Mouse (Mus musculus) retina, postnatal 7 days (tissue): Measurements from ENCODE around the gene Myoz2.

Experiments used
- DNase-seq: peaks from one replicate; pipeline ENCODE4 v3.0.0-alpha.2; 2012; ENCODE audit warnings: low read depth, low spot score

Myoz2 gene

DNA sequence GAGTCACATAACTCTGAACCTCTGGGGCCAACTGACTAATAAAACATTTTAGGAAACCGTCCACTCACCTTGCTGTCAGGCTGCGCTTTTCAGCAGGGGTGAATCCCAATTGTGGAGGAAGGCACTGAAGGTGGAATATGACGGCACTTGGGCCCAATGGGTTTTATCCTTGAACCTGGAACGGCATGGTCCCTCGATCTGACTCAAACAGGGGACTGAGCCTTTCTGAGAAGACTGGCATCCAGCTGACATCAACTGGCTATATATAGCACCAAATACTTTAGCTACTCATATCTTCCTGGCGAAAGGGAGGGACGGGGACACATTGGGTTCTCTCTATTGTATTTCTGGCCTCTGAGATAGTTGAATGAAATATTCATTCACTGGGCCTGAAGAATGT lies at the start of gene Myoz2:
TSS of gene Myoz2 (minus strand) at position 264 of the 400 bp plus-strand sequence.
- no peak for DNase-seq

DNA sequence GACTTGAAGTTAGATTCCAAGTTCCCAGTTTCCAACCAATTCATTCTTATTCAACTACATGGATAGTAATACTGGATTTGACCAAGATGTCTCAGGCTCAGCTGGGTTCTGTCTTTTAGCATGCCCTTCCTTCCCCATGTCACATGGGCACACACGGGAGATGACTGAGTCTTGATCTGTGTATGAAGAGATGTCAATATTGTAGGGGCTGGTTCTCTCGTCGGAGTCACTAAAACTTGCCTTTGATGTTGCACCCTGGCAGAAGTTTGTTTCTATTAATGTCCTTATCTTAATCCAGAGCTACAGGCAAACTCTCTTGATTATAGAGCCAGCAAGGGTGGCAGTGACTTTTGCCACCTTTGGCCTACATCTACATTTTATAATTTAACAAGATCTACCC lies 46.9 kb upstream of the Myoz2 start:
- DNase-seq: no peak

DNA sequence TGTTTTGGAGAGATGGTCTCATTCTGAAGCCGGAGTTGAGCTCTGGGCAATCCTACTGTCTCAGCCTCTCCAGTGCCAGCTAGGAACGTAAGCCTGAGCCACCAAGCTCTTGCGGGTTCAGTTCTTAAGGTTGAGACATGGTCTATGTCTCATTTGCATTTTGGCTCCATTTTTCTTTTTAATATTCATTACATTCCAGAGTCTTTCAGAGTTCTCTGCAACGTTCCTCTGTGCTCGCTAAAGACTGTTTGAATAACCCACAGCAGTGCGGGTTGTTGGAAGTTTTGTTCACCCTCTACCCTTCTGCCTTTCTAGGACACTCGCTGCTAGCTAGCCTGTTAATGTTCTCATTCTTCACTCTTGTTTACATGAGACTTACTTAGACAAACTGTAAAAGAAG lies 46.1 kb upstream of the Myoz2 start:
- no peak for DNase-seq

DNA sequence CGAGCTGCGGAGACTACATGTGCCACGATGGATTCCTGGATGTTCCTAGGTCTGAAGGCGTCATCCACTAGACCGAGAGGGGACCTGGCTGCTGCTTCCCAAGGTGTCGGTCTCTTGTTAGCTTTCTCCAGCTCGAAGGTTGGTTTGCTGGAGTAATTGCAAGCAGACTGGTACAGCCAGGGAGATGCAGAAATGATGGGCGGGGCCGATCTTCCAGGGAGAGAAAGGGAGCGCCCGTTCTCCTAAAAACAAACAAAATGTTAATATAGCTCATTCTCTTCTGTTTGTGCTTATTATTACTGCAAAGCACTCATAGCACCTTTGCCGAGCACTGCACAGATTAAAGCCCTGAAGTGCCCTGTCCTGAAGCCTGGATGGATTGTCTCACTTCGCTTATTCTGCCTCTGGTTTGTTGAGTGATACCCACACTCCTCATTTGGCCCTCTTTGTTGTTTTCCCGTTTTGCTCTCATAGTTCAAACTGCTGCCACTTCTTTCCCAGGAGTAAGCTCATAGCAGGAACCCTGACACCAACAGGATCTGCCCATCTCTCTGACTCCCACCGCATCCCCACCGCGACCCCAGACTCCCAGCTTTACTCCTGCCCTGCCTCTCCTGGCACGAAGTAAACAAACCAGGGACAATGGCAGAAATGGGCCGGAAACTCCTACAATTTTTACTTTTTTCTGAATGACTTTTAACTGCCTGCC lies 45.4 kb upstream of the Myoz2 start:
- DNase-seq: no peak

DNA sequence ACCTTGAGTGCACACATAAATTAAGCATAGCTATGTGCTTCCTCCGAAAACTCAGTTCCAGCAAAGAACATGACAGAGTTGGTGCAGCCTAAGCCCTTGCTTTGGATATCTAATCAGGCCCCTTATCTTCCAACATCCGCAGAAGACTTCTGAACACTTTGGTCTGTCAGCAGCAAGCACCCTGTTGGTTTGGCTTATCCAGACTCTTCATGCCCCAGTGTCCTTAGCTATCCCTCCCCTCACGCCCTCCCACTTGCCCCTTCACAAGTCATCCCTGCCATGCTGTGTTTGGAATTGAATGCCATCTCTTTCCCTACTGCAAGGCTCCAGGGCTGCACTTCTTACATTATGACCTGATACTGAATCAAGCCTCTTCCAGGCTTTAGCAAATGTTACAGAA lies 40.9 kb upstream of the Myoz2 start:
- no peak for DNase-seq

DNA sequence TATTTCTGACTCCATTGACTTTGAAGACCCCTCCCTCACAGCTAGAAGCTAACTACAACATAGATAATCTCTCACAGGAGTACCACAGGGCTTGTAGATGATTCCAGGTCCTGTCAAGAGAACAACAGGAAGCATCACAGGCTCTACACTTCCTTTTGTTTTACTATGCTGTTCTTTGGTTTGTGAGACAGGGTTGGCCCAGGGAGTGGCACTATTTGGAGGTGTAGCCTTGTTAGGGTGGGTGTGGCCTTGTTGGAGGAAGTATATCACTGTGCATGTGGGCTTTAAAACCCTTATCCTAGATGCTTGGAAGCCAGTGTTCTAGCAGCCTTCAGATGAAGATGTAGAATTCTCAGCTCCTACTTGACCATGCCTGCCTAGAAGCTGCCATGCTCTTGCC lies 40.2 kb upstream of the Myoz2 start:
- DNase-seq: no peak

DNA sequence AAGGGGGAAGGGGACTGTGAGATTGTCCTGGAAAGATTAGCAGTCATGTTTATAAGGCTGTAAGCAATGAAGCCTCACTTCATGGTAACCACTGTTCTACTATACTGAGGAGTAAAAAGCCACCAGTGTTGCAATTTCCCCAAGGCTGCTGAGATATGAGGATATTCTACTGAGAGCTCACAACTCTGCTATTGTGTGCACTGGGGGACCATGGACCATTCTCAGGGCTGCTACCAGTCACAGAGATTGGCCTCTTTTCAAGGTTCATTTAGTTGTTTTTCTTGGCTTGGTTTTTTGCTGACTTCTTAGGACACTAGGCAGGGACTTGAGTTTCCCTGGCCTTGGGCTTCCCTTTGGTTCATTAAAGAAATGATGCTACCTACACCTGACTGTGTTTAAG lies 38.5 kb upstream of the Myoz2 start:
- no peak for DNase-seq

DNA sequence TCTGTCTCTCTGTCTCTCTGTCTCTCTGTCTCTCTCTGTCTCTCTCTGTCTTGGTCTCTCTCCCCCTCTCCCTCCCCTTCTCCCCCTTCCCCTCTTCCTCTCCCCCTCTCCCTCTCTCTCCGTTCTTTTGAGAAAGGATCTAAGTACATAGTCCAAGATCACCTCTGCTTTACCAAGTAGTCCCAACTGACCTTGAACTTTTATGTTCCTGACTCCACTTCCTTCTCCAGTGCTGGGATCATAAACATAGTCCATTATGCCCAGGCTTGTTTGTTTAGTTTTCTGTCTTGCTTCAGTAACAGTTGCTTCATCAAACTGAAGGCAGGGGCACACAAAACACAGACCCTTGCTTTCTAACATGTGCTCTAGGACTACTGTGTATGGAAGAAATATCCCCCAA lies 37.7 kb upstream of the Myoz2 start:
- no peak for DNase-seq

DNA sequence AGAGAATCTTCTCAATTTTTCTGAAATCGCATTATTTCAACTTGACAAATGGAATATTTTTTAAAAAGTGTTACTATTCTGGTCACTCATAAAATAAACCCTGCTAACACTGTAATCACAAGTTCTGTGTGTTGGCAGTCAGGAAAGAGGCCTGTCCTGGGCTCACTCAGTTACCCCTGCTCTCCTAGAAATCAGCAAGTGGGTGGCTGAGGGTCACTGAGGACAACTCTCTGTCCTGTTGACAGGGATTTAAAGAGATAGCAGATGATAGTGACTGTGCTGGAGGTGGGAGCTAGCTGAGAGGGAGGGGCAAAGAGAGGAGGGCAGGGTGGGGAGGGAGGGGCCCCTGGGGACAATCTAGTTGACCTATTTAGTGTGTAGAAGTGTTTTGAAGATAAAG lies 36.2 kb upstream of the Myoz2 start:
- no peak for DNase-seq

DNA sequence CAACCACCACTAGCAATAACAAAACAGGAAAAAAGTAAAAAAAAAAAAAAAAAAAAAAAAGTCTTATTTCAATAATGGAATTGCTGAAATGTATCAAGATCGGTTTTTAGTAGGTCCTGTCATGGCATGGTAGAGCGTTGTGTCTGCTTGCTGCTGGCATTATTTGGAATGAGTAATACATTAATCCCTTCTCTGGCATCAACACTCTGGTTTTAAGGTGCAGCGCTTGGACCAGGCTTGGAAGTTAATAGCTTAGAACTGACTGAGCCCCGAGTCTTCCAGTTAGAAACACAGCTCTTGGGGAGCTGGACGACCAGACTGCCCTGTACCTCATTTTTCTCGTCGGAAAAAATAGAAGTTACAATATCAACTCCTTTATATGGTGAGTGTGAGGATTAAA lies 32.0 kb upstream of the Myoz2 start:
- no peak for DNase-seq

DNA sequence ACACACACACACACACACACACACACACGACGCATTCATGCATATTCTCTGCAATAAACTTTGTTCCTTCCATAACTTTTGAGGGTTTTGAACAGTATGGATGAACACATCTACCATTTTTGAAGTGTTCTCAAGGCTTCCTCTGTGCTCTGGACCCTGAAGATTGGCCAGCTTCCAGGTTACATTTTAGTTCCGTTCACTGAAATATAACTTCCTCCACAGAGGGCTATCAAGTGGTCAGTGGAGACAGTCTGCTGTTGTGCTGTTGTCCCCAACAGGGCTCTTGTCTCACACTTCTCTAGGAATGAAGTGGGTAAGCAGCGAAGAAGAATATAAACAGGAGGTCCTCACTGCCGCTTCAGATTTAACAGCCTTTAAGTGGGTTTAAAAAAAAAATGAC lies 30.7 kb upstream of the Myoz2 start:
- DNase-seq: no peak

DNA sequence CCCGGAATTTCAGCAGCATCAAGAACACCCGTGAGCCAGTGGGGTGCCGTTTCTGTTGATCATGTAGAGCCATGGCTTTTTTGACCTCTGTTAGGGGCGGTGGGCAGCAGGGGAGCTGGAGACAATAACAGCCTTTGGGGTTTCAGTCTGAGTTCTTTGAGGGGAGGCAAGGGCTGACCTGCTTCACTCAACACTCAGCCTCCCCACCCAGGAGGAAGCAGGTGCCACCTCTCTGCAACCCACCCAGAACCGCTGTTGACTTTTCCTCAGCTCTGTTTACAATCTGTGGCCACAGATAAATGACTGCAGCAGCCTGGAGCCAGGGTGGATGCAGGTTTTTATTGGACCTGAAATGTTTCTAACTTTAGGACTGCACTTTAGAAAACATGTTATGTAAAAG lies 29.4 kb upstream of the Myoz2 start:
- DNase-seq: no peak

DNA sequence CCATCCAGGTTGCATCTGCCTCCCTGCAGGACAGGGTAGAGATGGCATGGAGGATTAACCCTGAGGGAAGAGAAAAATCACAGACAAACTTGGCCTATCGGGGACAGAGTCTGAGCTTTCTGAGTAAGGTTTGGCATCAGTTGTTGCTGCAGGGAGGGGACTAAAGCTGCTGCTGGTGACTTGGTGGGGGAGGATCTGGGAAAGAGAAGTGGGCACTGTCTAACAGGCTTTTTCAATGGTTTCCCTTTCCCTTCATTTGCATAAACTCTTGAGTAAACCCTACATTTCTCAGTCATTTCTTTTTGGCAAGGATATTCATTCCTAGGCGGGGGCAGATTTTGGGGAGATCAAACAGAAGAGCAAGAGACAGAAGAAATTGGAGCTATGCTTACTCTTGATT lies 27.1 kb upstream of the Myoz2 start:
- DNase-seq: no peak

DNA sequence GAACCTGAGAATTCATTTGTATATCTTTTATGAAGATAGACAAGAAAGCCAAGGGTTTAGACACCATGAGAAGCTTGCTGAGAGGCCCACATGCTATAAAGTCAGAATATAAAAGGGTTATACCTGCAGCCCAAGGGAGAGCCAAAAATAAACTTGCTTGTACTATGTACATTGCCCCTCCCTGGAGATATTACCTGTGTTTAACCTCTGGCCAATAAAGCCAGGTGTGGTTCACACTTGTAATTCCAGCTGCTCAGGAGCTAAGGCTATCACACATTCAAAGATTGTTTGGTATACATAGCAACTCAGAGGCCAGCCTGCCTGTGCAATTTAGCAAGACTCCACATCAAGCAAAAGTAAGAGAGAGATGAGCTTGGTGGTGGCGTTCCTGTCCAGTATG lies 24.0 kb upstream of the Myoz2 start:
- DNase-seq: no peak

DNA sequence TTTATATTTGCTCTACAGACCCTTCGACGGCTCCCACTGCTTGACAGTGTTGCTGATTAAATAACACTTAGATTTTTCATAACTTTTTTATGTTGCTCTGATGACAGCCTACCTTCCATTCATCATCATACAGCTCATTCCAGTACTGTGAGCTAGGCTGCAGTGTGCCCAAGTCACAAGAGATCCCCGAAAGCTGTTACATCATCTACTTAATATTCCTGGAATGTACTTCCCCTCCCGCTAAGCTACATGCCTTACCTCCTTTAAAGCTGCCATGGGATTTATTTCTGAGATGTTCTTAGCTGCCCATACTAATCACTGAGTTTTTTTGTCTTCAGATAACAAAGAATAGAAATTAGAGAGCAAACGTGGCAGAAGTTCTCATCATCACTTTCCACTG lies 19.4 kb upstream of the Myoz2 start:
- no peak for DNase-seq

DNA sequence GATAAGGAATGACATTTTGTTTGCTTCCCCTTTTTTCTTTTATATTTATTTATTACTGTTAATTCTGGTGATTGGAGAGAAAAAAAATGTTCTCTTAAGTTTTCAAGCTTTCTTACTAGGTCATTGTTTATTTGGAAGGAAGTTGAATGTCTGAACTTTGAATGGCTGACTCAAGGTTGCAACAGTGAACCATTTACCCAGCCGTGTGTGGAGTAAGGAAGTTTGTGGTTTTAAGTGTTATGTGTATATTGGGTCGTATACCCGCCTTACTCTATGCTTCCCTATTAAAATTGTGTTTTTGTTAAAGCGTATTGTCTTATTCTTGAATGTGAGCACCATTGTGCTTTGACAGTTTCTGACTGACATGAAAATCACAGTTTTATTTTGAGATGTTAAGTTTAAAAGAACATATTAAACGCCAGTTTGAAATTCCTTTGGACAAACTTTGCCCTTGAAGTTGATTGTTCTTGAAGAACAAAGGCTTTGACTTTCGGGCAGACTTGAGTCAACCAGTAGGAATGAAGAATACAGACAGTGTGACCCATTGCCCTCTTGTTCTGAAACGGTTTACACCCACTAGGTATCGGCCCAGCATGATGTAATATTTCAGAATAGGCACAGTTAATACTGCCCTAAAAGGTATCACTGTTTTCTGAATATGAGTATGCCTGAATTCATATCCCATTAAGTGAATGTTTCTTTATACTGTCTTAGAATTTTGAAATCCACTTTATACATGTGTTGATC lies 18.6 kb upstream of the Myoz2 start:
- no peak for DNase-seq

DNA sequence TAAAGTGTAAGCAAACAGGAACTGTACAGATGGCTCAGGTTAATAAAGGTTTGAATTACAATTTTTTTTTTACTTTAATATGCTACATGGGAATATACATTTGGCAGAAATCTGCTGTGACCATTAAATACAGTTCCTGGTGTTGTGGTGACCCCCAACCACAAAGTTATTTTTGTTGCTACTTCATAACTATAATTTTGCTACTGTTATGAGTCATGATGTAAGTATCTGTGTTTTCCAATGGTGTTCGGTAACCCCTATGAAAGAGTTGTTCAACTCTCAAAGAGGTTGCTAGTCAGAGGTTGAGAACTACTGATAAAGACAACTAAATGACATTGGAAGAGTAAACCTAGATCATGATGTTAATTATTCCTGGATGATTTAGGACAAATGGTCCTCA lies 7.5 kb upstream of the Myoz2 start:
- DNase-seq: no peak

DNA sequence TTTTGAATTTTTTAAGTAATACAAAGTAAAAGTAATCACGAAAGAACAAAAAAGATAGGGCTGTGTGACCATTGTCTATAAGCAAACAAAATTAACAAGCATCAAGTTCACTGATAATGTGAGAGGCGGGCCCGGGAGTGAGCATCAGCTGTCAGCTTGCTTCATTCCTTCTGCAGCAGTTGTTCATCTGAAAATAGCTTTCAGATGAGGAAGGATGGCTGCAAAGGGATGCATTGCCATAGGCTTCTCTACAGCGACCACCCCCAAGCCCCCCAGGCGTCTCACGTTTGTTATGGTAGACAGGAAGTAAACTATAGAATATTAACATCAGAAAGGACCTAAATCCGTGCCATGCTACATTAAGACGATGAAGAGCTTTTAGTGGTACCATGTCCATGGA lies 1.0 kb downstream of the Myoz2 start:
- no peak for DNase-seq

DNA sequence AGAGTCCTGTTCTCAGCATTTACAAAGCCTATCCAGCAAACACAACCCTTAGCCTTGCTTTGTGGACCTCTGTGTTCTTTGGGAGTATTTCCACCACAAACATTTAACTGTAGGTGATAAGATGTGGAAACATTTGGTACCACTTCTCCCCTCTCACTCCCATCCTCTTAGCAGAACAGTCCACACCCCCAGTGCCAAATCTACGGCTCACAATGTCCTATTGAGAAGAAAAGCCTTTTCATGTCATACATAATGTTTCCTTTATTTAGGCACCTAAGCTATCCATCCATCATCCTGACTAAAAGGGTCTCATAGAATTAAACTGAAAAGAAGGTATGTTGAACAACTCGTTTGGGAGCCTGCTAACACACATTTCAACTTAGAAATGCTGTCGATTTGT lies 9.2 kb downstream of the Myoz2 start:
- DNase-seq: no peak

DNA sequence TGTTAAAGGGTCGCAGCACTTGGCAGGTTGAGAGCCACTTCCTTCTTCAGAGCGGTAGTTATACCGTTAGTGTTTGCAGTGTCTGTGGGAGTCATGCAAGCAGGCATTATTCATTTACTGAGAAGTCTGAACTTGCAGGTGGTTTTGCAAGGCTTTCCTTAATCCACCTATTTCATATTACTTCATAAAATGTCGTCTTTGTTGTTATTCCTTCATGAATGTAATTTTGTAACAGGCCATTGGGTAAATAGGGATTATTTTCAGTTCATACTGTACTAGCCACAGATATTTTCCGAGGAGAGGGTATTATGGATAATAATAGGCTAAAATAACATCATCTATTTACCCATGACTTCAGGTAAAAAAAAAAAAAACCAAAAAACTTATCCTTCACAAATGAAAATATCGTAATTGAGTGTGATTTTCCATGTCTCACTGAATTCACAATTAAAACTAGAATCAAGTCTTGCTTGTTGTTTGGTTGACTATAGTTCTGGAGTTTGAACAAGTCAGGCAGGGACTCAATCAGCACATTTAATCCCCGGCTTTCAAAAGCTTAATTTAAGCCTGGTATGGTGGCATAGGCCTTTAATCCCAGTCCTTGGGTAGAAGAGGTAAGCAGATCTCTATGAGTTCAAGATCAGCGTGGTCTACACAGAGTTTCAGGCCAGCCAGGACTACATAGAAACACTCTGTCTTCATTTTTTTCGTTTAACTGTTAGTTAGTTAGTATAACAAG lies 10.2 kb downstream of the Myoz2 start:
- DNase-seq: no peak

DNA sequence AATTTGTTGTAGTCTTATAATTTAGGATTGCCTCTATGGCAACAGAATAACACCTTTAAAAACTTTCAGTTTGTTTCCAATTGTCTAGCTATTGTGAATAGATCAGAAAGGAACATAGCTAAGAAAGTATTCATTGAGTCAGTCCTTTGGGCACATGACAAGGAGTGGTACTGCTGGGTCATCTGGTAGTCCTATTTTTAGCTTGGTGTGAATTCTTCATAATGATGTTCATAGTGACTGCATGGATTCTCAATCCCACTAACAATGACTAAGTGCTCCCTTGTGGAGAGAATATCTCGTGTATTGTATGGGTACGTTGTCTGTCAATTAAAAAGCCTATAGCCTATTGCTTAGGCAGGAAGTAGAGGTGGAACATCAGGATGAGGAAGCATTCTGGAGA lies 16.0 kb downstream of the Myoz2 start:
- no peak for DNase-seq

DNA sequence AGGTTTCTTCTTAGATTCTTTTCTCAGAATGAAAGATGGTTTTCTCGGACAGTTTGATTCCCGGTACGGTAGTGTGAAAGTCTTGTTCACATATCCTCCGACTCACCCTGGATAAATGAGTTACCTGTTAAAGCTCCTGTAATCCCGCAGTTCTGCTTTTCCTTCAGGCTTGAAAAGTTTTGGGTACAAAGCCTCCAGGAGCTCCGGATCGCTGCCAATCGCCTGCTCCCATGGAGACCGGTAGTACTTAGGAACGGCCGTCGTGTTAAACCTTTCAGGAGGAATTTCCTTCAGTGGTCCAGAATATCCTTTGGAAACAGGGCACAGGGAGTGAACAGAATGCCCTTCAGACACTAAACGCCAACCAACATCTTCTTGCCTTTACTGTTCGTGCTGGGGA lies 21.3 kb downstream of the Myoz2 start:
- no peak for DNase-seq

DNA sequence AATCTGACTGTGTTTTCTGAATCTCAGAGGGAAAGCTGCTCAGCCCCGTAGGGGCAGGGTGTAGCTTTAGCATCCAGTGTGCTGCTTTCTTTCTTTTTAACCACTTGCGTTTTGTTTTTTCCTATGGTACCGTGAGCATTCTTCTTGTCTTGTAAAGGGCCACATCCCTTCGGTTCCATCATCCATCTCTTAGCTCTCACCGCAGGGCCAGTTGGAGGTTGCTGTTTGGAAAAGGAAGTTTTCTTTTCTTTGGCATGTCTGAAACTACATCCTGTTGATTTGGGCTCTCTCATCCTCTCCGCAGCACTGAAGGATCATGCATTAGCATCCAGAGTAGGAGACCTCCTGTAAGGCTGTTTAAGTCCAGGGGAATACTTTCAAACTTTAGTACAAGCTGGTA lies 25.4 kb downstream of the Myoz2 start:
- DNase-seq: no peak
